Mouse (Mus musculus): Measurements from ENCODE around the gene Tstd3.

DNA sequence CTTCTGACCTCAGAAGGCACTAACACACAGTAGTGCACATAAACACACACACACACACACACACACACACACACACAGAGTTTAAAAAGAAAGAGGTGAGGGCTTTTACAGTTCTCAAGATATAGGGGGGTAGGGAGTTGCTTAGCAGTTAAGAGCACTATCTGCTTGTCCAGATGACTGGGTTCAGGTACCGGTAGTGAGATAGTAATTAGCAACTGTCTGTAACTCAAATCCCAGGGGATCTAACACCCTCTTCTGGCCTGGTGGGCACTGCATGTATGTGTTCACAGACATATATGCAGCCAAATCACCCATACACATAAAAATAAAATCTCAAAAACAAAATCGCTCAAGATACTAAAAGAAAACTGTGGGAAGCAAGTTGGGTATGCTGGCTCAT, 34.6 kb upstream of the Tstd3 start:
- TF ChIP-seq CTCF (IDR thresholded peaks at IDR 0.05; ENCODE audit: borderline replicate concordance, extremely low read depth, insufficient read depth, insufficient read length) (no peak), POLR2A (IDR thresholded peaks at IDR 0.05; ENCODE audit: borderline replicate concordance, extremely low read depth, insufficient read depth, insufficient read length, poor library complexity, severe bottlenecking) (no peak)
